Mouse (Mus musculus) intestine, postnatal 0 days (tissue): ENCODE data around the gene Def8. TPM values are rescaled to one million over a fixed set of nuclear protein-coding genes. Genes with fewer than 3 reads are reported as not detected.

Experiments used
- ATAC-seq: fragments of 200-750 bp; cut with Nextera tagmentation; 2 replicates; pipeline ENCODE4 v1.8.0; 2017; ENCODE audit warnings: mild to moderate bottlenecking, moderate TSS enrichment, moderate library complexity
- H3K27ac ChIP-seq: fragments of 300-500 bp; sonication (generic); 2 replicates; pipeline ENCODE4 v1.5.1; 2014; ENCODE audit warnings: mild to moderate bottlenecking, low read depth, low read length, moderate library complexity
- H3K27me3 ChIP-seq: fragments of 300-500 bp; sonication (generic); replicated peaks from 2 replicates; pipeline ENCODE4 v1.6.1; 2014; ENCODE audit warnings: low read length, mixed read lengths; ENCODE audit not compliant: control insufficient read depth, insufficient read depth
- H3K36me3 ChIP-seq: fragments of 300-500 bp; sonication (generic); 2 replicates; pipeline ENCODE4 v1.6.1; 2014; ENCODE audit warnings: mild to moderate bottlenecking, moderate library complexity; ENCODE audit not compliant: control insufficient read depth, insufficient read depth
- H3K4me1 ChIP-seq: fragments of 300-500 bp; sonication (generic); replicated peaks from 2 replicates; pipeline ENCODE4 v1.6.1; 2014; ENCODE audit warnings: antibody characterized with exemption, low read length, mixed read lengths; ENCODE audit not compliant: control insufficient read depth, insufficient read depth
- H3K4me2 ChIP-seq: fragments of 300-500 bp; sonication (generic); replicated peaks from 2 replicates; pipeline ENCODE4 v1.6.1; 2014; ENCODE audit warnings: low read depth, mild to moderate bottlenecking, moderate library complexity
- H3K4me3 ChIP-seq: fragments of 300-500 bp; sonication (generic); 2 replicates; pipeline ENCODE4 v1.5.1; 2014; ENCODE audit warnings: low read depth, low read length
- H3K9ac ChIP-seq: fragments of 300-500 bp; sonication (generic); 2 replicates; pipeline ENCODE4 v1.6.1; 2014; ENCODE audit warnings: mild to moderate bottlenecking, low read depth, low read length
- H3K9me3 ChIP-seq: fragments of 300-500 bp; sonication (generic); 2 replicates; pipeline ENCODE4 v1.6.1; 2016; ENCODE audit warnings: mixed run types; ENCODE audit not compliant: control insufficient read depth
- CTCF ChIP-seq: sonication (generic); IDR thresholded peaks from 2 replicates; pipeline ENCODE4 v1.5.1; 2016; ENCODE audit warnings: low read depth, mild to moderate bottlenecking, control low read depth, antibody characterized with exemption, moderate library complexity
- WGBS: fragments of 180-500 bp; shearing (Covaris S2); extraction: QIAGEN DNeasy Blood & Tissue Kit; methylation state at CpG from one replicate; pipeline ENCODE4 v1.1.7; 2014; 5-methylcytosine and 5-hydroxymethylcytosine counted together
- polyA plus RNA-seq: library from polyadenylated mRNA; unstranded; fragments of >200 nt; fragmentation: Nextera tagmentation; extraction: Ambion mirVana; gene quantifications from 2 replicates; pipeline ENCODE4 v1.2.1, GENCODE M21; 2015

The Def8 gene
- polyA plus RNA-seq, 1 experiment from 2014 or later: 18.4 TPM

- no peaks in the 10 kb centered on the region for H3K9me3 ChIP-seq
- peaks cover 52% of the 10 kb centered on the region for H3K36me3 ChIP-seq
- H3K27ac ChIP-seq: no peak overlapping the region
- 99% methylated on average over 5 of the region's 5 CpGs for WGBS
- H3K27me3 ChIP-seq: no peaks in the 10 kb centered on the region
- no peak overlapping the region for H3K4me3 ChIP-seq
- no peak for ATAC-seq
- H3K4me2 ChIP-seq: no peak overlapping the region
- no peak for TF ChIP-seq CTCF
- H3K4me1 ChIP-seq: no peaks in the 10 kb centered on the region
- no peak overlapping the region for H3K9ac ChIP-seq
Observed at GRCm38 (mm10) chr8:123507153-123507552, 83.8 kb downstream of the Def8 start.

GRCm38 (mm10) chr8:123510819-123511218 is 87.5 kb downstream of the Def8 start:
- H3K4me3 ChIP-seq: no peak overlapping the region
- H3K9ac ChIP-seq: no peak overlapping the region
- no peak overlapping the region for H3K27ac ChIP-seq
- no peak for ATAC-seq
- no peak overlapping the region for H3K4me2 ChIP-seq
- no peaks in the 10 kb centered on the region for H3K4me1 ChIP-seq
- peaks cover 34% of the 10 kb centered on the region for H3K27me3 ChIP-seq
- peaks cover 16% of the 10 kb centered on the region for H3K36me3 ChIP-seq
- no peak for TF ChIP-seq CTCF
- no peaks in the 10 kb centered on the region for H3K9me3 ChIP-seq
- WGBS: 82% methylated on average over 5 of the region's 5 CpGs

Other genes starting within 250 kb of the Def8 start
- 30.8 and 32.7 TPM in 2 replicates for gene Dpep1, start 237.3 kb upstream of the Def8 start, polyA plus RNA-seq
- gene Chmp1a, start 210.8 kb upstream of the Def8 start, polyA plus RNA-seq: 203 TPM in 2 replicates
- gene Spata33, start 210.7 kb upstream of the Def8 start, polyA plus RNA-seq: 0.55 and 1.2 TPM in 2 replicates
- 11.8 and 14.0 TPM in 2 replicates for gene Cdk10, start 198.7 kb upstream of the Def8 start, polyA plus RNA-seq
- gene Spata2l, start 187.3 kb upstream of the Def8 start, polyA plus RNA-seq: 5.0 TPM in 2 replicates
- 7.2 and 7.4 TPM in 2 replicates for gene Zfp276, start 169.3 kb upstream of the Def8 start, polyA plus RNA-seq
- 7.1 and 8.3 TPM in 2 replicates for gene Vps9d1, start 169.2 kb upstream of the Def8 start, polyA plus RNA-seq
- 5.3 and 7.8 TPM in 2 replicates for gene Fanca, start 105.0 kb upstream of the Def8 start, polyA plus RNA-seq
- 1.8 and 2.5 TPM in 2 replicates for gene Spire2, start 90.8 kb upstream of the Def8 start, polyA plus RNA-seq
- 147 and 178 TPM in 2 replicates for gene Tcf25, start 49.8 kb upstream of the Def8 start, polyA plus RNA-seq
- gene Mc1r, start 16.4 kb upstream of the Def8 start, polyA plus RNA-seq: not detected in 2 replicates
- 22.5 and 23.9 TPM in 2 replicates for gene Tubb3, start 12.1 kb upstream of the Def8 start, polyA plus RNA-seq
- 30.8 and 34.7 TPM in 2 replicates for gene Afg3l1, start 54.4 kb downstream of the Def8 start, polyA plus RNA-seq
- gene Dbndd1, start 91.9 kb downstream of the Def8 start, polyA plus RNA-seq: 0.87 and 0.93 TPM in 2 replicates
- 6.8 TPM in 2 replicates for gene Gas8, start 95.3 kb downstream of the Def8 start, polyA plus RNA-seq
- 18.7 and 19.5 TPM in 2 replicates for gene Rhou, start 230.4 kb downstream of the Def8 start, polyA plus RNA-seq